Mouse (Mus musculus) Muller cell, postnatal 12 days (primary cell): Measurements from ENCODE around the gene Ptgir.

ENCODE experiments used
- DNase-seq: peaks from one replicate; pipeline ENCODE4 v3.0.0-alpha.2; 2015; ENCODE audit errors: inconsistent ontology term

Ptgir gene

DNA sequence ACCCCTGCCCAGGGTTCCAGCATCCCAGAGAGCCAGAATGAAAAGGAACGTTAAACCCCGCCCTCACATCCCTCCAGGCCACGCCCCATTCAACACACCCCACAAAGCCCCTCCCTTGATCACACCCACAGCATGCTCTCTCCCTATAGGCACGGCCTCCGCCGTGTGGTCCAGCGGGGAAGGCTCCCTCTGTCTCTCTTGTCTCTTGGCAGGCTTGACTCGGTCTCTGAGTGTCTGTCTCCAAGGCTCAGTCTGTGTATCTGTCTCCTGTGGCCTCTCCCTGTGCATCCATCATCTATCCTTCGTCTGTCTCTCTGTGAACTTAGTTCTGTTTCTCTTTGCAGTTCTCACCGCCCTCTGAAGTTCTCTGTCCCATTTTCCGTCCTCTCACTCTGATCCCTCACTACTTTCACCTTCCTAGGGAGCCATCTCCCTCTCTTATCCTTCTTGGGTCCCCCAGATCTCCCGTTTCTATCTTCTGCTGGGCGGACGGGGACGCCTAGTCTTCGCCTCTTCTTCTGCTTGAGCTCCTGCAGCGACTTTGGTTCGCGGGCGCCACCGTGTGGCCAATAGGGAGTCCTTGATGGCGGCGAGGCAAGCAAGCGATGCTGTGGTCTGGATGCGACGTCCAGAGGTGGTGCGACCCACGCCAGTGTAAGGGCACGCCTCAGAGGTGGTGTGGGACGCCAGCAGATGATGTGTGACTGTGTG, 14.5 kb upstream of the Ptgir start, which contains the start of gene Gng8:
Gene Gng8, plus strand, starts transcription at position 146 of the 711 bp plus-strand sequence.
- DNase-seq = peak; percentile 90

GRCm38 (mm10) chr7:16892352-16892730, 13.9 kb upstream of the Ptgir start:
- no peak for DNase-seq

- DNase-seq = no peak
Observed at GRCm38 (mm10) chr7:16893612-16894011, 12.7 kb upstream of the Ptgir start.

- DNase-seq = no peak
Observed at GRCm38 (mm10) chr7:16894279-16894678, 12.0 kb upstream of the Ptgir start.

GRCm38 (mm10) chr7:16895000-16895399, 11.3 kb upstream of the Ptgir start:
- DNase-seq = peak; percentile 73

DNA sequence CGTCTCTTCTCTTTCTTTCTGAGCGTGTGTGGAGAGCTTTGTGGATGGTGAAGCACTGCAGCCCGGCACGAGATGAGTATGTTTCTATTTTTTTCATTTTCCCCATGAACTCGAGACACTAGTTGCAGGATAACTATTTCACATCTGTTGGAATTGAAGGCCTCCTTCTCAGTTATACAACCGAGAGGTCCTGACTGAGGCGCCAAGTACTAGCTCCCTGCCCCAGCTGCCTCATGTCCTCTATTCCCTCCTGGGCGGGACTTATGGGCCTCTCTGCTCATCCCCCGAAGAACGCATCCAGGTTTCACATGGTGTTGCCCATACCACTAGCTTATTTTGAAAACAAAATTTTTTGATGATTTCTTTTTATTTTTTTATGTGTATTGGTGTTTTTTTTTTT, 10.8 kb upstream of the Ptgir start:
- no peak for DNase-seq

DNA sequence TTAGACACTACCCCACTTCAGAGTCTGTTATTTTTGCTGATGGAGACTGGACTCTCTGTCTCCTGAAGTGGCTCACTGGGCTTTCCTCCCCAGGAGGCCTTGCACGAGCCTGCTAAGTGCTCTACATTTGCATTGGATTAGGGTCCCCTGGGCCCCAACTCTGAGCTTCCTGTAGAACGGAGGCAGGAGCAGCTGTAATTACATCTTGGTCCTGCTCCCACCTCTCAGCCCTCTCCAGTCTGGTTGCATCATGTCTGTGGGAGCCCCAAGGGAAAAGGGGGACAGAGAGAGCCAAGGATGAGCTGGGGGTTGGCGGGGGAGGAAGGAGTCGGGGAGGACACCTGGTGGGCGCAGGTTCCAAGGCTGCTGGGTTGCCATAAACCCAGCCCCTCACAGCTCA, 5.8 kb upstream of the Ptgir start:
- DNase-seq = no peak

- no peak for DNase-seq
Observed at GRCm38 (mm10) chr7:16903439-16903955, 2.8 kb upstream of the Ptgir start.

GRCm38 (mm10) chr7:16904120-16904675, 2.1 kb upstream of the Ptgir start:
- no peak for DNase-seq

DNA sequence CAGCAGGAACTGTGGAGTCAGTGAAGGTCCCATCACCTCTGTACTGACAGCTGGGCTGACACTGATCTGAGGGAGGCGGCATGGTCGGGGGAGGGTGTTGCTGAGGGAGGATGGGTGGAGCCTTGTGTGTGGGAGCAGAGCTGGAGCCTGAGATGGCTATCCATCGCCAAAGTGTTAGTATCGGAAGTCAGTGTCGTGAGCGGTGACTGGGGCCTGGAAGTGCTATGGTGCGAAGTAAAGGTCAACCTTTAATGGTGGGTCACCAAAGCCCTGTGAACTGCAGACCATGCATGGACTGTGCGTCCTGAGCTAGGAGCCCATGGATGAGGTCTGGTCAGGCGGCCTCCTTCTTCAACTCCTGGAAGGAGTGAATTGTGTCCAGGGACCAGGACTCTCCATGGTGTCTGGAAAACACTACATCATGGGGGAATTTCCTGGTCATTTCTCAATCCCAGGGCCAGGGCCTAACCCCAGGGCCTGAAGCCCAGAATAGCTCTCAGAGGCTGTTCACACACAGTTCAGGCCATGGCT, 734 bp upstream of the Ptgir start:
- DNase-seq = no peak

GRCm38 (mm10) chr7:16906889-16907559, 734 bp downstream of the Ptgir start:
- DNase-seq = no peak

DNA sequence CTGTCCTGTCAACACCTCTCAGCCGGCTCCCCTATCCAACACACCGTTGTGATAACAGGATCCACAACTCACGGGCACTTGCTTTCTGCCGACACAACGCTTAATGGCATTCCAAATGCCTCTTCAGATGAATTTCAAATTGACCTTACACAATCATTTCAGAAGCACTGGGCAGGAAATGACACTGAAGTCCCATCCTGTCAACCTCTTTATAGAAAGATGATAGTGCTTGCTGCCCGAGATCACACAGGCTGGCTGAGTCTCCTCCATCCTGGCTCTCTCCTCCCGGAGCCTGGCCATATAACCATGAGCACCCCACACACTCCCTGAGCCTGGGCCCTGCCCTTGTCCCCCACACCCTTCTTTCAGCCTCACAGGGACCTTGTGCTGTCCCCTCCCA, 1.6 kb downstream of the Ptgir start:
- no peak for DNase-seq

GRCm38 (mm10) chr7:16908367-16908766, 2.1 kb downstream of the Ptgir start:
- no peak for DNase-seq

GRCm38 (mm10) chr7:16908859-16909258, 2.6 kb downstream of the Ptgir start:
- no peak for DNase-seq

GRCm38 (mm10) chr7:16909909-16910308, 3.6 kb downstream of the Ptgir start:
- DNase-seq = no peak

DNA sequence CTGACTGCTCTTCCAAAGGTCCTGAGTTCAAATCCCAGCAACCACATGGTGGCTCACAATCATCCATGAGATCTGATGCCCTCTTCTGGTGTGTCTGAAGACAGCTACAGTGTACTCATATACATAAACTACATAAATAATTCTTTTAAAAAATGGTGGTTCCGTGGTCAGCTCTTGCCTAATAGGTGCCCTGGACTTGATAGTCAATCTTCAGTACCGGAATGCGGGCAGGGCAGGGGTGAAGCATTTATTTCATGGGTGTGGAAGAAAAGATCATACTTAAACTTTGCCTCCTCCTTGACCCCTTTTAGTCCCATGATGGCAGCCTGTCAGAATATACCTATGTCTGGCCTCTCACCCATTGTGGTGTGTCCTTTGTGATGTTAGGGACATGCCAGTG, 5.6 kb downstream of the Ptgir start:
- no peak for DNase-seq

GRCm38 (mm10) chr7:16912360-16912759, 6.1 kb downstream of the Ptgir start:
- DNase-seq = no peak

DNA sequence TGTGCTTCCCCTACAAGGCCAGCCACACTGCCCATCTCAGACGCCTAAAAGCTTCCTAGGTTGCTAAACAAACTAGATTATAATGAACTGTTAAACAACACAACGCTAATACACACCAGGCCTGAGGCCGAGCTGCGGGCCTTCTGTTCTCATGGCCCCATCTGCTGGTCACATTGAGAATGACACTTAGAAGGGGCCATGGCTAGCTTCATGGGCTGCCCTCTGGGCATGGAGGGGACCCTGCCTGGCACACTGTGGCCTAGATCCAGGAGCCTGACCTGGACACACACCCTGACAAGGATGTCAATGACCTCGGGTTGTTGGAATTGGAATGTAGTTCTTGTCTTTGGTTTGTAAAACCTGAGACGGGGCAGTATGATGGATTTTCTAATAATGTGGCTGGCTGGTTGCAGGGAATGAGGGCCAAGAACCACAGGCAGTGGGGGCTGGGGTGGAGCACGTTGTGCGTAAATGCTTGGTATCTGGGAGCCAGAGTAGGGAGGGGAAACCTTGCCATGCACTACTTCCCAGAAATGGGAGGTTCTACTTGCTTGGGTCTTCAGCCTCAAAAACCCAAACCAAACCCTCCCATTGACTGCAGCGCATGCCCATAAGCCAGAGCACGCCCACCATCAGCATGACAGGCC, 7.6 kb downstream of the Ptgir start:
- peak; percentile 54 for DNase-seq

DNA sequence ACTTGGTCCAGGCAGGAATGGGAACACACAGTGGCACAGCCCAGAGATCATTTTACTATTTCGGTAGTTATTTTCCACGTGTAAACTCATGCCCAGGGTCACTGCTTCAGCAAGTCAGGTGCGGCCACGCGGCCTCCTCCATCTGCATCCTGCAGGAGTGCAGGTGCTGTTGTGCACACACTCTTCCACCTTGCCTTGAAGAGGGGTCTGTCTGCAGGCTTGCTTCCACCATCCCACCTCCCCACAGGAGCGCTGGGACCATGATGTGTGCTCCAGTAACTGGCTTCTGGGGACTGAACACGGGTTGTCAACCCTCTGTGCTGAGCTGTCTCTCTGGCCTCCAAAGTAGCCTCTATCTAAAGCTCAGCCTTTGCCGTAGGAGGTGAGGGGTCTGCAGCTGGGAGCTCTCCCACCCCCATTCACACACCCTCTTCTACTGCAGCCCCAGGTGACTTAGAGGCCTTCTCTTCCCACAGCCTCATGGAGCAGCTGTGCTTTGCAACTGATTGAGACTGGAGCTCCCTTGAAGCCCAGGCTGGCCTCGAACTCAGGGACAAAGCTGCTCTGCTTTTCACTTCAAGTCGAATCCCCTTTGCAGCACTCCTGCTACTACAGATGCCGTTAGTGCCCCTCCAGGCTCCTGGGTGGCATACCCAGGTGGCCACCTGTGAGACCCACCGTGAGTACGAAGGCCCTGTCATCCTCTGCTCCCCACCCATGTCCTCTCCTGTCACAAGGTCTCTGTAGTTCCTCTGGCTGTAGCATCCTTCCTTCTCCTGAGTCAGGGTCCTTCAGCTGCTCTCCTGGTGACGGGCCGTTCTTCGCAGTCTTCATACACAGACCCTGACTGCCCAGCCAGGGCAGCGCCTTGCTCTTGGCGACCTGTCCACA, 8.4 kb downstream of the Ptgir start:
- DNase-seq = no peak

- no peak for DNase-seq
Observed at GRCm38 (mm10) chr7:16915461-16916340, 9.4 kb downstream of the Ptgir start.
